In the genomic region with DNA sequence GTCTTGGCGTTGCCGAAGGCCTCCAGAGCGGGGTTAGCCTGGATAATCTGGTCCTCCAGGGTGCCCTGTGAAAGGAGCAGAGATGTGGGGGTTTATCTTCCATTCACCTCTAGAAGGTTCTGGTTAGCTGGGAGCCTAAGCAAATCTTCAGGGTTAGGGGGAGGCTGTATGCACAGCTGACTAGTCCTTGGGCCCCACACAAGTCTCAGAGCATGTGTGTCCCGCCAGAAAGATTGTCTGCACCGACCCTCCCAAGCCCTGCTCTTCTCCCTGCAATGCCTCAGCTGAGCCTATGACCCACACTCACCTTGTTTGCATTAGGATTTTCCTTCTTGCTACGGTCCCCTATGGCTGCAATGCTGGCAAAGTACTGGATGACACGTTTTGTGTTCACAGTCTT, we compare ENCODE assay signal across 33 mouse cellular contexts. TPM values are rescaled to one million over a fixed set of nuclear protein-coding genes. Genes with fewer than 3 reads are reported as not detected.
DNase-seq lines count a peak whose midpoint lies in the region; ATAC-seq and TF ChIP-seq lines count a peak whose summit lies in the region.
"Had no signal": no experiment of that assay in that cellular context is flagged by ENCODE, and none has a peak within 500 bp of the region (broad histone marks: within the 10 kb centered on the region; RNA-seq: fewer than 3 reads in every experiment).

No protein-coding gene starts in this region.

- no peak for ATAC-seq in heart, embryonic 12.5 days (ENCODE audit: insufficient number of reproducible peaks, low FRiP score)
- ATAC-seq in heart, embryonic 15.5 days (replicated peaks; ENCODE audit: insufficient number of reproducible peaks, insufficient read depth, low FRiP score, low read depth) = no peak
- ATAC-seq in lung, embryonic 14.5 days (ENCODE audit: insufficient read depth) = no peak
- ATAC-seq: activated CD4-positive, CD25-positive, alpha-beta regulatory T cell, adult 4 months; forebrain, embryonic 15.5 days; hindbrain, embryonic 16.5 days; intestine, embryonic 15.5 days had no signal

- no peak for TF ChIP-seq CTCF in heart, adult 2 months (IDR thresholded peaks at IDR 0.05)
- TF ChIP-seq CTCF in lung, embryonic 14.5 days (IDR thresholded peaks at IDR 0.05; ENCODE audit: low read depth) = no peak
- no peak for TF ChIP-seq CTCF in lung, adult 2 months (IDR thresholded peaks at IDR 0.05; ENCODE audit: insufficient read depth, low read length)

- intact Hi-C loops in heart, adult 2 months (cut with DNase I) = no loop called here
- intact Hi-C loops in heart, postnatal 10 days (cut with DNase I) = no loop called here

- peak; percentile 57 for TF ChIP-seq EP300 in heart, adult 2 months (IDR thresholded peaks at IDR 0.05; ENCODE audit: insufficient read depth, low read depth, low read length)

- H3K4me3 ChIP-seq in heart, adult 2 months = peak overlapping the region; percentile 59
- H3K4me3 ChIP-seq in heart, embryonic 12.5 days = peak overlapping the region; percentile 61
- H3K4me3 ChIP-seq in heart, embryonic 15.5 days = peak overlapping the region; percentile 51
- no peak overlapping the region for H3K4me3 ChIP-seq in lung, embryonic 14.5 days (ENCODE audit: low read depth, low read length)
- no peak overlapping the region for H3K4me3 ChIP-seq in lung, adult 2 months (replicated peaks; ENCODE audit: extremely low read depth, low read depth, low read length)
- H3K4me3 ChIP-seq: embryonic facial prominence, embryonic 10.5 days; embryonic facial prominence, embryonic 13.5 days; erythroblast, embryonic 14.5 days; forebrain, embryonic 12.5 days; forebrain, embryonic 15.5 days; hindbrain, embryonic 10.5 days; hindbrain, embryonic 13.5 days; intestine, embryonic 15.5 days had no signal

- DNase-seq in heart, adult 2 months = no peak
- no peak for DNase-seq in heart, postnatal 10 days
- DNase-seq in heart, adult 11 months = no peak
- DNase-seq in heart, postnatal 4 days = no peak
- no peak for DNase-seq in lung, embryonic 14.5 days
- no peak for DNase-seq in lung, adult 2 months
- DNase-seq: adrenal gland, adult 8-10 months; adrenal gland, postnatal 25 days; cerebellum, adult 11-12 months; cerebellum, adult 8-10 months; cerebellum, postnatal 10 days; cerebellum, postnatal 36 days; embryo, embryonic 11 days; gastrocnemius, postnatal 25 days; kidney, adult 11 months; kidney, adult 8-10 months had no signal

- peak; percentile 84 for TF ChIP-seq POLR2A in heart, adult 2 months (IDR thresholded peaks at IDR 0.05; ENCODE audit: insufficient read depth, low read depth, low read length)
- TF ChIP-seq POLR2A in lung, adult 2 months (IDR thresholded peaks at IDR 0.05; ENCODE audit: borderline replicate concordance, extremely low read depth, low read depth, low read length) = no peak

- WGBS in heart, adult 2 months = 52% methylated on average over 7 of the region's 7 CpGs
- 46% methylated on average over 7 of the region's 7 CpGs for WGBS in heart, embryonic 12.5 days
- WGBS in heart, embryonic 15.5 days = 58% methylated on average over 7 of the region's 7 CpGs
- 78% methylated on average over 7 of the region's 7 CpGs for WGBS in lung, embryonic 14.5 days
- WGBS in lung, adult 2 months = 80% methylated on average over 7 of the region's 7 CpGs

- H3K4me2 ChIP-seq in heart, embryonic 12.5 days = peak overlapping the region; percentile 68
- H3K4me2 ChIP-seq in heart, embryonic 15.5 days = peak overlapping the region; percentile 56
- no peak overlapping the region for H3K4me2 ChIP-seq in lung, embryonic 14.5 days
- H3K4me2 ChIP-seq: embryonic facial prominence, embryonic 13.5 days; forebrain, embryonic 12.5 days; forebrain, embryonic 15.5 days; hindbrain, embryonic 13.5 days; intestine, embryonic 15.5 days had no signal

- no peaks in the 10 kb centered on the region for H3K4me1 ChIP-seq in heart, adult 2 months (ENCODE audit: control insufficient read depth, insufficient read depth, low read length)
- H3K4me1 ChIP-seq in heart, embryonic 12.5 days (replicated peaks) = peaks cover 51% of the 10 kb centered on the region
- peaks cover 46% of the 10 kb centered on the region for H3K4me1 ChIP-seq in heart, embryonic 15.5 days (replicated peaks)
- H3K4me1 ChIP-seq in lung, embryonic 14.5 days (ENCODE audit: insufficient read depth) = no peaks in the 10 kb centered on the region
- H3K4me1 ChIP-seq in lung, adult 2 months (ENCODE audit: control insufficient read depth, insufficient read depth, low read length) = no peaks in the 10 kb centered on the region
- H3K4me1 ChIP-seq: forebrain, embryonic 15.5 days; hindbrain, embryonic 13.5 days; intestine, embryonic 15.5 days had no signal

- H3K9me3 ChIP-seq in heart, embryonic 12.5 days (replicated peaks) = no peaks in the 10 kb centered on the region
- H3K9me3 ChIP-seq in heart, embryonic 15.5 days (replicated peaks) = no peaks in the 10 kb centered on the region
- H3K9me3 ChIP-seq in lung, embryonic 14.5 days (ENCODE audit: low read depth, low read length) = no peaks in the 10 kb centered on the region
- H3K9me3 ChIP-seq: embryonic facial prominence, embryonic 10.5 days; embryonic facial prominence, embryonic 13.5 days; forebrain, embryonic 12.5 days; forebrain, embryonic 15.5 days; hindbrain, embryonic 10.5 days; hindbrain, embryonic 13.5 days; intestine, embryonic 15.5 days had no signal

- peak overlapping the region; percentile 71 for H3K27ac ChIP-seq in heart, adult 2 months
- H3K27ac ChIP-seq in heart, embryonic 12.5 days (ENCODE audit: poor library complexity, severe bottlenecking) = peak overlapping the region; percentile 94
- peak overlapping the region; percentile 67 for H3K27ac ChIP-seq in heart, embryonic 15.5 days
- H3K27ac ChIP-seq in lung, embryonic 14.5 days (ENCODE audit: low read depth) = no peak overlapping the region
- H3K27ac ChIP-seq: embryonic facial prominence, embryonic 10.5 days; embryonic facial prominence, embryonic 13.5 days; forebrain, embryonic 12.5 days; forebrain, embryonic 15.5 days; hindbrain, embryonic 10.5 days; hindbrain, embryonic 13.5 days; intestine, embryonic 15.5 days had no signal

- H3K36me3 ChIP-seq in heart, adult 2 months (ENCODE audit: control insufficient read depth, insufficient read depth, low read length) = no peaks in the 10 kb centered on the region; the same call in 1 of the 2 replicates
- H3K36me3 ChIP-seq in heart, embryonic 12.5 days = peaks cover 64% of the 10 kb centered on the region
- peaks cover 3% of the 10 kb centered on the region; the same call in 1 of the 2 replicates for H3K36me3 ChIP-seq in heart, embryonic 15.5 days
- H3K36me3 ChIP-seq in lung, embryonic 14.5 days (ENCODE audit: insufficient read depth) = no peaks in the 10 kb centered on the region
- H3K36me3 ChIP-seq: embryonic facial prominence, embryonic 10.5 days; embryonic facial prominence, embryonic 13.5 days; forebrain, embryonic 12.5 days; forebrain, embryonic 15.5 days; hindbrain, embryonic 10.5 days; hindbrain, embryonic 13.5 days; intestine, embryonic 15.5 days had no signal

- no peaks in the 10 kb centered on the region for H3K79me2 ChIP-seq in heart, adult 2 months (replicated peaks; ENCODE audit: control insufficient read depth, insufficient read depth, low read length)

- no peaks in the 10 kb centered on the region for H3K27me3 ChIP-seq in heart, adult 2 months (ENCODE audit: control insufficient read depth, insufficient read depth, low read length)
- no peaks in the 10 kb centered on the region for H3K27me3 ChIP-seq in heart, embryonic 12.5 days (replicated peaks)
- H3K27me3 ChIP-seq in heart, embryonic 15.5 days = no peaks in the 10 kb centered on the region
- no peaks in the 10 kb centered on the region for H3K27me3 ChIP-seq in lung, embryonic 14.5 days (ENCODE audit: insufficient read depth, low read length)
- H3K27me3 ChIP-seq: embryonic facial prominence, embryonic 13.5 days; forebrain, embryonic 15.5 days; intestine, embryonic 15.5 days had no signal

- peak overlapping the region; percentile 94 for H3K9ac ChIP-seq in heart, adult 2 months (ENCODE audit: low read depth, low read length)
- H3K9ac ChIP-seq in heart, embryonic 12.5 days = peak overlapping the region; percentile 88
- peak overlapping the region; percentile 46 for H3K9ac ChIP-seq in heart, embryonic 15.5 days
- peak overlapping the region; percentile 16; the same call in 1 of the 2 replicates for H3K9ac ChIP-seq in lung, embryonic 14.5 days
- H3K9ac ChIP-seq: embryonic facial prominence, embryonic 13.5 days; forebrain, embryonic 12.5 days; forebrain, embryonic 15.5 days; hindbrain, embryonic 13.5 days; intestine, embryonic 15.5 days had no signal

RNA-seq across cellular contexts. Expression of a gene that starts 4.0 kb away (rescaled TPM):
- total RNA-seq in heart, adult 2 months (2021) = over 10,000 TPM; 19,033 to 21,149 TPM
- polyA plus RNA-seq in heart, adult 2 months (2012; rRNA removed) = 6,249 and 7,266 TPM in 2 replicates
- total RNA-seq in heart, postnatal 10 days (2021) = over 10,000 TPM; 20,580 to 20,870 TPM
- polyA plus RNA-seq in heart, embryonic 12.5 days (2016; fragmentation: Nextera tagmentation; extraction: Ambion mirVana) = 2,737 and 2,858 TPM in 2 replicates
- polyA plus RNA-seq in heart, embryonic 15.5 days (2015; fragmentation: Nextera tagmentation; extraction: Ambion mirVana) = 2,004 and 2,041 TPM in 2 replicates
- total RNA-seq in heart, postnatal 4 days (2021) = over 10,000 TPM; 15,879 to 17,172 TPM
- 4.6 and 87.1 TPM in 2 replicates for polyA plus RNA-seq in lung, embryonic 14.5 days (2014; fragmentation: Nextera tagmentation; extraction: Ambion mirVana)
- polyA plus RNA-seq in lung, adult 2 months (2012; rRNA removed) = 82.5 and 128 TPM in 2 replicates
- total RNA-seq: adrenal gland, adult 8-10 months; adrenal gland, postnatal 25 days had no signal
- polyA plus RNA-seq: activated CD4-positive, CD25-positive, alpha-beta regulatory T cell, adult 4 months; erythroblast, embryonic 14.5 days; gonadal fat pad, adult 2 months had no signal

RNA-seq across cellular contexts. Expression of a gene that starts 14.0 kb away (rescaled TPM):
- not detected for total RNA-seq in heart, adult 2 months (2021)
- not detected in 2 replicates for polyA plus RNA-seq in heart, adult 2 months (2012; rRNA removed)
- total RNA-seq in heart, postnatal 10 days (2021) = not detected
- not detected in 2 replicates for polyA plus RNA-seq in heart, embryonic 12.5 days (2016; fragmentation: Nextera tagmentation; extraction: Ambion mirVana)
- not detected in 2 replicates for polyA plus RNA-seq in heart, embryonic 15.5 days (2015; fragmentation: Nextera tagmentation; extraction: Ambion mirVana)
- total RNA-seq in heart, postnatal 4 days (2021) = not detected
- polyA plus RNA-seq in lung, embryonic 14.5 days (2014; fragmentation: Nextera tagmentation; extraction: Ambion mirVana) = not detected in 2 replicates
- not detected in 2 replicates for polyA plus RNA-seq in lung, adult 2 months (2012; rRNA removed)
- total RNA-seq: adrenal gland, adult 8-10 months; adrenal gland, postnatal 25 days; ES-E14; gastrocnemius, adult 8-10 months; gastrocnemius, postnatal 25 days had no signal
- polyA plus RNA-seq: activated CD4-positive, CD25-positive, alpha-beta regulatory T cell, adult 4 months; brain, embryonic 14.5 days; cortical plate, adult 2 months; embryonic facial prominence, embryonic 10.5 days; embryonic facial prominence, embryonic 13.5 days; erythroblast, embryonic 14.5 days; forebrain, embryonic 12.5 days; forebrain, embryonic 15.5 days; gonadal fat pad, adult 2 months; hindbrain, embryonic 10.5 days; hindbrain, embryonic 13.5 days; hindbrain, embryonic 16.5 days; intestine, embryonic 15.5 days had no signal

RNA-seq across cellular contexts. Expression of a gene that starts 26.7 kb away (rescaled TPM):
- under 1 TPM in 1 of 2 experiments, not detected in 1; 0.30 TPM for total RNA-seq in heart, adult 2 months (2021)
- polyA plus RNA-seq in heart, adult 2 months (2012; rRNA removed) = 1.8 and 2.9 TPM in 2 replicates
- total RNA-seq in heart, postnatal 10 days (2021) = under 1 TPM in 1 of 2 experiments, not detected in 1; 0.91 TPM
- 0.57 and 0.89 TPM in 2 replicates for polyA plus RNA-seq in heart, embryonic 12.5 days (2016; fragmentation: Nextera tagmentation; extraction: Ambion mirVana)
- 0.74 and 2.4 TPM in 2 replicates for polyA plus RNA-seq in heart, embryonic 15.5 days (2015; fragmentation: Nextera tagmentation; extraction: Ambion mirVana)
- under 1 TPM in 1 of 2 experiments, not detected in 1; 0.33 TPM for total RNA-seq in heart, postnatal 4 days (2021)
- 0.22 and 0.31 TPM in 2 replicates for polyA plus RNA-seq in lung, embryonic 14.5 days (2014; fragmentation: Nextera tagmentation; extraction: Ambion mirVana)
- polyA plus RNA-seq in lung, adult 2 months (2012; rRNA removed) = 0.69 and 2.2 TPM in 2 replicates
- total RNA-seq: ES-E14; gastrocnemius, adult 8-10 months had no signal
- polyA plus RNA-seq: erythroblast, embryonic 14.5 days had no signal

RNA-seq across cellular contexts. Expression of a gene that starts 30.2 kb away (rescaled TPM):
- not detected for total RNA-seq in heart, adult 2 months (2021)
- not detected in 2 replicates for polyA plus RNA-seq in heart, adult 2 months (2012; rRNA removed)
- not detected for total RNA-seq in heart, postnatal 10 days (2021)
- polyA plus RNA-seq in heart, embryonic 12.5 days (2016; fragmentation: Nextera tagmentation; extraction: Ambion mirVana) = not detected in 2 replicates
- not detected in 2 replicates for polyA plus RNA-seq in heart, embryonic 15.5 days (2015; fragmentation: Nextera tagmentation; extraction: Ambion mirVana)
- not detected for total RNA-seq in heart, postnatal 4 days (2021)
- not detected in 2 replicates for polyA plus RNA-seq in lung, embryonic 14.5 days (2014; fragmentation: Nextera tagmentation; extraction: Ambion mirVana)
- not detected in 2 replicates for polyA plus RNA-seq in lung, adult 2 months (2012; rRNA removed)
- total RNA-seq: adrenal gland, adult 8-10 months; adrenal gland, postnatal 25 days; gastrocnemius, adult 8-10 months; gastrocnemius, postnatal 25 days had no signal
- polyA plus RNA-seq: activated CD4-positive, CD25-positive, alpha-beta regulatory T cell, adult 4 months; embryonic facial prominence, embryonic 10.5 days; embryonic facial prominence, embryonic 13.5 days; erythroblast, embryonic 14.5 days; forebrain, embryonic 12.5 days; gonadal fat pad, adult 2 months; intestine, embryonic 15.5 days had no signal

RNA-seq across cellular contexts. Expression of a gene that starts 31.7 kb away (rescaled TPM):
- total RNA-seq in heart, adult 2 months (2021) = 1,000 to 10,000 TPM; 1,935 to 2,240 TPM
- polyA plus RNA-seq in heart, adult 2 months (2012; rRNA removed) = 19.8 and 29.5 TPM in 2 replicates
- 1,000 to 10,000 TPM; 1,842 to 1,858 TPM for total RNA-seq in heart, postnatal 10 days (2021)
- 5,583 and 5,934 TPM in 2 replicates for polyA plus RNA-seq in heart, embryonic 12.5 days (2016; fragmentation: Nextera tagmentation; extraction: Ambion mirVana)
- polyA plus RNA-seq in heart, embryonic 15.5 days (2015; fragmentation: Nextera tagmentation; extraction: Ambion mirVana) = 4,763 and 4,914 TPM in 2 replicates
- 1,000 to 10,000 TPM; 1,764 to 1,922 TPM for total RNA-seq in heart, postnatal 4 days (2021)
- polyA plus RNA-seq in lung, embryonic 14.5 days (2014; fragmentation: Nextera tagmentation; extraction: Ambion mirVana) = 1.8 and 3.6 TPM in 2 replicates
- 8.0 and 13.3 TPM in 2 replicates for polyA plus RNA-seq in lung, adult 2 months (2012; rRNA removed)
- total RNA-seq: adrenal gland, adult 8-10 months; adrenal gland, postnatal 25 days had no signal
- polyA plus RNA-seq: activated CD4-positive, CD25-positive, alpha-beta regulatory T cell, adult 4 months; erythroblast, embryonic 14.5 days had no signal

Comparison
In these comparisons a context has a peak if more than half of its experiments do, and no peak if none do; other contexts are left out.
1. H3K4me3 ChIP-seq: peak in heart, adult 2 months (single experiment), heart, embryonic 12.5 days (single experiment) and heart, embryonic 15.5 days (single experiment); none in lung, embryonic 14.5 days (single experiment) and lung, adult 2 months (single experiment).
2. H3K9ac ChIP-seq: peak in every context shown above with its lines; median percentile 94 in heart, adult 2 months; 88 in heart, embryonic 12.5 days; 46 in heart, embryonic 15.5 days; 16 in lung, embryonic 14.5 days.